Mouse (Mus musculus) CD4-positive, CD25-positive, alpha-beta regulatory T cell, adult 4 months (primary cell): ENCODE measurements around the gene En2. TPM values are rescaled to one million over a fixed set of nuclear protein-coding genes. Genes with fewer than 3 reads are reported as not detected.

Experiments used
- ATAC-seq: one replicate; pipeline ENCODE4 v1.8.0; 2017
- polyA plus RNA-seq, 2 experiments: library from polyadenylated mRNA; unstranded; fragments of 100-300 nt; shearing (Covaris generic); gene quantifications; one replicate each; pipeline ENCODE4 v1.2.1; 2017

The En2 gene
- polyA plus RNA-seq, 2 experiments from 2014 or later: not detected

DNA sequence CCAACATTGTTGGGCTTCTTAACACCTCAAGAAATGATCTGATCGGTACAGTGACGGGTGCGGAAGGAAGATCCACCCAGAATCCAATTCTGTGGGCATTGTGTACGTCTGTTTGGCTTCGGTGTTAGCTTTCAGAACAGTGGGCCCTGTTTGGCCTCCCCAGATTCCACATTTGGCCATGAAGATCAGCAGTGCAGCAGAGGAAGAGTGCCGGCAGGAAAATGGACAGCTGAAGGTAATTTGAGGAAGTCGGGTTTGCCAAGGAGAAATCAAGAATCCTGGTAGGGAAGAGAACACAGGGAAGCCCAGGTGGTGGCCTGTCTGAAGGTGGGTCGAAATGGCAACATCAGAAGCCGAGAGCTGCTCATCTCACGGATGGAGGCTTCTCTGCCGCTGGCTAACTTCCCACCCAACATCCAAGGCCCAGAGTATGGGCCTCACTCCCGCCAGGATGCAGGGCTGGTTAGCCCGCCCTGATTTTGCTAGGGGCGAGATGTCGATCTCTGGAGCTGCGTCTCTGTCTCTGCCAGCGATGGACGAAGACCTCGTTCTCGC lies 4.0 kb upstream of the En2 start:
- no peak for ATAC-seq

DNA sequence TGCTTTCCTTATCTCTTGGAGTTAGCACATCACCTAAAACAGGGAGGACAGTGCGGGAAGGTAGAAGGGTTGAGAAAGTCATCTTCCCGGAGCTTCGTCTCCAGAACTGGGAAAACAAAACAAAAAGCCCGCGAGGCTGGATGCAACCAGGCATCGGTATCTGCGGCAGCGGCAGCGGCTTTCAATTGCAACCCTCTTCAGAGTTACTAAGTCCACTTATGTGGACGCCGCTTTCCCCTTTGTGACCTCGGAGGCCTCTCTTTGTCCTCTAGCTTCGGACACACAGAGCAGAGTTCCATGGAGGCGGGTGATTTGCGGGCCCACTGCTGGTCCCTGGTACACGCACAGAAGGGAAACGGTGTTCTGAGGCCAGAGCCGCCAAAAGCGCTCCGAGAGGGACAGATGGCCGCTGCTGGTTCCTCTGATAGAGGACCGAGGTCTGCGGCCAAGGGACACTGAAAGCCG lies 3.5 kb upstream of the En2 start:
- no peak for ATAC-seq

DNA sequence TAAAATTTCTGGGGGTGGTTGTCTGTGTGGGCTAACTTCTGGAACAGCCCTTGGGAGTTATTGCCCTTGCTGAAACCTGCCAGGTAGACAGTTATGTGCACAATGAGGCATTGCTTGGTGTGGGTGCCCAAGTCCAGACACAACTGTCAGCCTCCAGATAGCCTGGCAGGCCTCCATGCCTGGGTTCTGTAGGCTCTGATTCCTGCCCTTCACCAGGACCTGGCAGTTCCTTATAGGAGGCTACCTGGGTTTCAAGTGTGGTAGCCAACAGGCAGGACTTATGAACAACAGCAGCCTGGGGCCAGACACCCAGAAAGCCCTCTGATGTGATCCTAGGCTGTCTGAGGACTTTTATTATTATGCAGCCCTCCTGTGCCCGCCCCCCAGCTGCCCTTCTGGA lies 1.6 kb upstream of the En2 start:
- no peak for ATAC-seq

DNA sequence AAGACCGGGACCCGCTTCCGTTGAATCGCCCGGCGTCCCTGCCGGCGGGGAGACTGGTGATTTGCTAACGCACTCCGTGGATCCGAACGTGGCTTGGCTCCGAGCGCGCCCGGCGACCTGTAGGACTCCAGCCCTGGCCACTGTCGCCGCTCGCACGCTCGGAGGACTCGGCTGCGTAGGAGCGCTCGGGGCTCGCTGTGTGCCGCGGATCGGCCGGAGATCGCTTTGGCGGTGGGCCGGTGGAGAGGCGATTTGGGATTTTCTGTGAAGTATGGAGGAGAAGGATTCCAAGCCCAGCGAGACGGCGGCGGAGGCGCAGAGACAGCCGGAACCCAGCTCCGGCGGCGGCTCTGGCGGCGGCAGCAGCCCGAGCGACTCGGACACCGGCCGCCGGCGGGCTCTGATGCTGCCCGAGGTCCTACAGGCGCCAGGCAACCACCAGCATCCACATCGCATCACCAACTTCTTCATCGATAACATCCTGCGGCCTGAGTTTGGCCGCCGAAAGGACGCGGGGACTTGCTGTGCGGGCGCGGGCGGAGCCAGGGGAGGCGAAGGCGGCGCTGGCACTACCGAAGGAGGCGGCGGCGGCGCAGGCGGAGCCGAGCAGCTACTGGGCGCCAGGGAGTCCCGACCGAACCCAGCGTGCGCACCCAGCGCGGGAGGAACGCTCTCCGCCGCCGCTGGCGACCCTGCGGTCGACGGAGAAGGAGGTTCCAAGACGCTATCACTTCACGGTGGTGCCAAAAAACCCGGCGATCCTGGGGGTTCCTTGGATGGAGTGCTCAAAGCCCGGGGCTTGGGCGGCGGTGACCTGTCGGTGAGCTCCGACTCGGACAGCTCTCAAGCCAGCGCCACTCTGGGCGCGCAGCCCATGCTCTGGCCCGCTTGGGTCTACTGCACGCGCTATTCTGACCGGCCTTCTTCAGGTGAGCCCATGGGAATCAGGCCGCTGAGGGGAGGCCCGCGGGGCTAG lies 1.1 kb downstream of the En2 start:
- no peak for ATAC-seq

DNA sequence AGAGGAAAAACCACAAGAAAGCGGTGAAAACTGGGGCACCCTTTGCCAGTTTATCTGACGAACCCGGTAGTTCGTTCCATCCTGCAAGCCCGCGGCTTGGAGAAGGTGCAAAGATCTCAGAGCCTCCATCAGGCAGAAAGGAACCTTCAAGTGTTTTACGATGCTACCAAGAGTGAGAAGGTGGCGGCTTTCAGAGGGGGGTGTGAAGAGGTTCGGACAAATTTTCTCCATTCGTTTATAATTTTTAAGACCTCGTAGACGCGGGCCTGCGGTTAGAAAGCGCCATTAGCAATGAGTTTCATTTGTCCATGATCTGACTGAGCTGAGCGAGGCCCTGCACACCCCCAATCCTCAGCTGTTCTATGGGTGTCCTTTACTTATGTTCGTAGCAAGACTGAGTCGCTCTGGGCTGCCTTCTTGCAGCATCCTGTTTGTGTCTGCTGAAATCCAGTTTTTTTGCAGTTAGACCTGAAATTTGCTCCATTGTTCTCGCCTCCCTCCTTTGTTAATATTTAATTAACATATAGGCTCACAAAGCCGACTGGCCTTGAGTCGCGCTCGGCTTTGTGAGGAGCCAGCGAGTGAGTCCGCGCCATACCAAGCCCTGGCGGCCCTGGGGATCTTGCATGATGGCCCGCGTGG lies 2.2 kb downstream of the En2 start:
- ATAC-seq: no peak

DNA sequence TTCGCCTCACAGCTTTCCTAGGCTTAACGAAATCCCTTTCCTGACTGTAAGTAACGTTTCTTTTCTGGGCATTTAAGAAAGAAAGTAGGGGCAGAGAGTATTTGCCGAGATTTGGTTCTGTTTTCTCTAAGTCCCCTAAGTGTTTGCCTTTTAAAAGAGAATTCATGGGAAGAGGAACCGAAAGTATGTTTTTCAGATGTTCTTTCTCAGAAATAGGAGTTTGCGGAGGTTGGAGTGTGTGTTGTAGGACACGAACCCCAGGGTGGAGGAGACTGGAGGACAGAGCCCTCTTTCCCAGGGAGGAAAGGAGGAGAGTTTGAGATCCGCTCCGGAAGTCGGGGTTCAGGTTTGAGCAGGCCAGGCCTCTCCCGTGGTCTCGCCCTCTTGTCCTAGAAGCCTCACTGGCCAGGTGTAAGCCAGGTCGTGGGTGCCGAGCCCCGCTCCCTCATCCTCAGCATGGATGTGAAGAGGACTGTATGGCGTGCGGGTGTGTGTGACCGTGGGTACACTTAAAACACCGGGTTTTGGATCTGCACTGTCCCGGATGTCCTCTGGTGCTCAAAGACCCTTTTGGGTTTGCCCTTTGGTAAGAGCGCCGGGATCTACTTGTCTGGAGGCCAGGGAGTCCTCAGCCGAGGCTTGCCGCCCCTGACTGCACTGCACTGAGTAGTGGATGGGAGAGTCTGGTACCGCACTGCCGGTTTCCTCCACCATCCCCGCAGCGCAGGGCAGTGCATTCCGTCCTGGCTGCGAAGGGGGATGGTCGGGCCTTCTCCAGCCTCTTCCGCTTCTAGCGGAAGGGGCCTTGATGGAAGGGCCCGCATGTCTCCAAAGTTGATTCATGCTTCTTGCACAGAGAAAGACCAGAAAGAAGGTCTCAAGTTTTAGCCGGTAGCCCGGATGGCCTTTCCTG lies 3.0 kb downstream of the En2 start:
- ATAC-seq: no peak

DNA sequence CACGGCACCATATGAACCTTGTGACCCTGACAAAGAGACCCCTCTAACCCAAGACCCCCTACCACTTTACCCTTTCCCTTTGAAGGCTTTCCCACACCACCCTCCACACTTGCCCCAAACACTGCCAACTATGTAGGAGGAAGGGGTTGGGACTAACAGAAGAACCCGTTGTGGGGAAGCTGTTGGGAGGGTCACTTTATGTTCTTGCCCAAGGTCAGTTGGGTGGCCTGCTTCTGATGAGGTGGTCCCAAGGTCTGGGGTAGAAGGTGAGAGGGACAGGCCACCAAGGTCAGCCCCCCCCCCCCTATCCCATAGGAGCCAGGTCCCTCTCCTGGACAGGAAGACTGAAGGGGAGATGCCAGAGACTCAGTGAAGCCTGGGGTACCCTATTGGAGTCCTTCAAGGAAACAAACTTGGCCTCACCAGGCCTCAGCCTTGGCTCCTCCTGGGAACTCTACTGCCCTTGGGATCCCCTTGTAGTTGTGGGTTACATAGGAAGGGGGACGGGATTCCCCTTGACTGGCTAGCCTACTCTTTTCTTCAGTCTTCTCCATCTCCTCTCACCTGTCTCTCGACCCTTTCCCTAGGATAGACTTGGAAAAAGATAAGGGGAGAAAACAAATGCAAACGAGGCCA lies 3.8 kb downstream of the En2 start:
- no peak for ATAC-seq

DNA sequence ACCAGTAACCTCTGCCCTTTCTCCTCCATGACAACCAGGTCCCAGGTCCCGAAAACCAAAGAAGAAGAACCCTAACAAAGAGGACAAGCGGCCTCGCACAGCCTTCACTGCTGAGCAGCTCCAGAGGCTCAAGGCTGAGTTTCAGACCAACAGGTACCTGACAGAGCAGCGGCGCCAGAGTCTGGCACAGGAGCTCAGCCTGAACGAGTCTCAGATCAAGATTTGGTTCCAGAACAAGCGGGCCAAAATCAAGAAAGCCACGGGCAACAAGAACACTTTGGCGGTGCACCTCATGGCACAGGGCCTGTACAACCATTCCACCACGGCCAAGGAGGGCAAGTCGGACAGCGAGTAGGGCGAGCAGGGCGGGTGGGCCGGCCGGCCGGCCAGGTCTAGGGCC lies 4.6 kb downstream of the En2 start:
- ATAC-seq: no peak

DNA sequence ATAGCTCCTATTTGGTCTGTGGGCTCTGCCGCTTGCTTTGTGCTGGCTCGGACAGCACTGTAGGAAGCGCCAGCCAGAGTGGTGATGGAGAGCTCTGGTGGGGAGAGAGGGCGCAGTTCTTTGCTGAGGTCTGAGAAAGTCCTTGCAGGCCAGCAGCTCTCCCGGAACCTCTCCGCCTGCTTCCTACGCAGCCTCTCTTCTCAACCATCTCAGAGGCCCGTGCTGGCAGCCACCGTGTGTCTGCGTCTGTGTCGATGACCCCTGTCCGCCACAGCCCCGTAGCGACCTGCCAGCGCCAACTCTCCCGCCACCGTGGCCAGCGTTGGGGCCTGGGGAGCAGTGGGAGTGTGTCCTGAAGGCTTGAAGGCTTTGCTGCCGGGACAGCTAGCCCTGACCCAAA lies 5.4 kb downstream of the En2 start:
- no peak for ATAC-seq

DNA sequence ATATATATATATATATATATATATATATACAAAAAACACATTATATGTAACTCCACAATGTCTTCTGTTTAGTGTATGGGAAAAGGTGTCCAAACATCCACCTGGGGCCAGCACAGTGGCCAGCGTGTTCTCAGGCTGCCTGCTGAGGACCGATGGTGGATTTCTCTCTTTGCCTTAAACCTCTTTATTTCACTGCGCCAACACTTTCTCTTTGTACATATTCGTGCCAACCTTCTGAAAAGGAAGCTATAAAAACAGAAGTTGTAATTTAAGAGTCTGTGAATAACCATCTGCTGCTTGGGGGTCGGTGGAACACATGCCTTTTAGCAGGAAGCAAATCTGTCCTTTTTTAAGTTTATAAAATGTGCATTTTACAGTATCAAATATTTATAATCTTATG lies 6.2 kb downstream of the En2 start:
- ATAC-seq: no peak

DNA sequence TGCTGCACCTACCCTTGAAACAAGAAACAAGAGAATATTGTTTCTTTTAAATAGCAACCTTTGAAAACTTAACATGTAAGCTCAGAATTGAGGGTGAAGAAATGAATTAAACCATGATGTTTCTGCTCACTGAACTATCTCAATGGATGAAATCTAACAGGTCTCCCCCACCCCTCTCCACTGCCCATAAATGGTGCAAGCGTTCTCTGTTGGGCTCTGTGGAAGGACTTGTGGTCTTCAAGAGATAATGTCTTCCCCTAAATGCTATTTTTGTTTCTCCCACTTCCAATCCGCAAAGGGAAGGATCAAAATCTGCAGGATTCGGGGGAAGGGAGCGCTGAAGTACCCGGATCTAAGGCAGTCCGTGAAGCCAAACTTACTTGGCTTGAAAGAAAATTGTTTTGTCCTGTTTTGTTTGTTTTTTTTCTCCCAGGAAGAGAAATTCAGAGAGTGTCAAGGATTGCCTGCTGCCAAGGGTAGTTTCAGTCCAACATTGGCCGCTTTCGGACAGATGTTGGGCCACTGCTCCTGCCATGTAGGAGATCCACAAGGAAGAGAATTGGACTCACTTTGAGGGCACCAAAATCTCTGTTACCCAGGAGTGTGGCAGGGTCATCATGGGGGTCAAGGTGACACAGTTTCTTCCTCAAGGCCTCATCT lies 6.9 kb downstream of the En2 start:
- no peak for ATAC-seq

DNA sequence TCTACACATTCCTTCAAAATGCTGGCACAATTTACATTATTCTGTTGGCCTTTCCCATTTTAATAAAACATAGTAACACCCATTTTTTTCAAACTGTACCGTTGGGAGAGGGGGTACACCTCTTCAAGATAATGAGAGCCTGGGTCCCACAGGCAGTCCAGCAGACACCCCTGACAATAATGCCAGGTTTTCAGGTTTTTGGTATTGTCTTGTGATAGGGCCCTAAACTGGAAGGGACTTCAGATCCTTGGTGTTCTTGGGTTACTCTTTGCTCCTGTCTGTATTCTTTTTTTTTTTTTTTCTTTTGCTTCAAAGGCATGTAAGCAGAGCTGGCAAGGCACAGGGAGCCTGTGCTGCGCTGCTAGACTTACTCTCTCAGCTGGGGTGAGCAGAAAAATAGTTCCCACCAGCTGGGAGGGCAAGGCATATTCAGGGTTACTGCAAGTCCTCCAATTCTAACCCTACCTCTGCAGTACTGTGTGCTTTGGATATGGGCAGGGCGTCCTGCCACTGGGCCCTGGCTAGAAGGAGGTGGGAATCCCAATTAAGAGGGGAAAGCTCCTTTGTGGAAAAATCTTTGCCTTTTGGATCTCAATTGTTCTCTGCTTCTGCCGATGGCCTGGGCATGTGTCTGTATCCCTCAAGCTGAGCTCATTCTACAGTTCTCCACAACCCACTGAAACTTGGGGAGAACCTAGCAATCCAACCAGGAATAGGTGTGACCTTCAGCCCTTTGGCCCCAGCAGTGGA lies 7.6 kb downstream of the En2 start:
- ATAC-seq: no peak

DNA sequence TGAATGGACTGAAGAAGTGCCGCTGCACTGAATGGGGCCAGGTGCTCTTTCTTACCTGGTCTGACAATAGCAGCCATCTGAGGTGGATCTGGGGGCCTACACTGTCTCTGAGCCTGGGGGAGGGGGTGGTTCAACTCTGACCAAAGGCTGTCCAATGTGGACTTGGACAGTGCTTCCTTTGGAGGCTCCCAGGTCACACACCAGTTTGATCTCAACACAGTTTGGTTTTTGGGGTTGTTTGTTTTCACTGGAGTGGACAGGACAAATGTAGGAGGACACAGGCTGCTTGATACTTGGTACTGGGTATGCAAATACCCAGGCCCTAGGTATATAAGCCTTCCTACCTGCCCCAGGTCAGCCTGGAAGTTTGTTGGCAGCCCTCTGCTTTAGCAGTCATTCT lies 8.2 kb downstream of the En2 start:
- no peak for ATAC-seq

DNA sequence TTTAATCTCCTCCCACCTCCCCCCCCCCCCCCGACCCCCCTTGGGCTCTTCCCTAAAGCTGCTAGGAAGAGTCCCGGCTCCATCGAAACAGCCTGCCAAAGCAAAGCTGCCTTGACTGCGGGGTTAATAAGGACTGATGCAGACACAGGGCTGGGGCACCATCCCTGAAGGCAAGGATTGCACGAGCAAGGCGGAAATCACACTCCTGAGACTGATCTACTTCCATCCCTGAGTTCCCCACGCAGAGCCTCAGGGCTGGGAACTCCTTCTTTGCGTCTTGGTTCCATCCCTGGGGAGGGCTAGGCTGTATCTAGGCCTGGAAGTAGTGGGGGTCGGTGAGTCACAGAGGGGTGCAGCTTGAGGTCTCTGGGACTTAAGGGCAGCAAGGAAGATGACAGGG lies 8.6 kb downstream of the En2 start:
- no peak for ATAC-seq

DNA sequence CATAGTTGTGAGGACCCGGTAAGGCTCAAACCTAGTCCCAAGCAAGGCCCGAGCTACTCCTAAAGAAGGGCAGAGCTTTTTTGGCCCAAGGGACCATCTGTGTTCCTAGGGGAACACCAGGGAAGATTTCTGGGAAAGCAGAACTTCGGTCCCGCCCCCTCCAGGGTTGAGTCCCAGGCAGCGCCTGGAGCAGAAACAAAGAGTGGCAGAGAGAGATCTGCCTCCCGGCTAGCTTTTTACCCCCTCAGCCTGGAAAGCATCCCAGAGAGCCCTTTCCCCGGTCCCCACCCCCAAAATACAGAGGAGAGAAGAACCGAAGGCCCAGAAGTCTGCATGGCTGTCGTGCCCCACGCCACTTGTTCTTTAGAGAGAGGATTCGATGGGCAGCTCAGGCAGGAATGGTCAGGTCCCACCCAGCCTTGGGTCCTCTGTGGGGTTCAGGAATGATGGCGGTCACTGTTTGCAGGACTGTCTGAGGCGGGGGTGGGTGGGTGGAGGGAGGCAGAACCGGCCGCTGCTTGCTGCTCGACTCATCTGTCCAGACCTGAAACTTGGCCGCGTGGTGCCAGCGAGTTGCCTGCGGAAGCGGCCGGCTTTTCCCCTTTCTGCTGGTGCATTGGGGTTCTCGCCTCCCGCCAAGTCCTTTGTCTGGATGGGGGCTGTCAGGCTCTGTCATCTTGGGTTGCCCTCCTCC lies 9.5 kb downstream of the En2 start:
- ATAC-seq: no peak

DNA sequence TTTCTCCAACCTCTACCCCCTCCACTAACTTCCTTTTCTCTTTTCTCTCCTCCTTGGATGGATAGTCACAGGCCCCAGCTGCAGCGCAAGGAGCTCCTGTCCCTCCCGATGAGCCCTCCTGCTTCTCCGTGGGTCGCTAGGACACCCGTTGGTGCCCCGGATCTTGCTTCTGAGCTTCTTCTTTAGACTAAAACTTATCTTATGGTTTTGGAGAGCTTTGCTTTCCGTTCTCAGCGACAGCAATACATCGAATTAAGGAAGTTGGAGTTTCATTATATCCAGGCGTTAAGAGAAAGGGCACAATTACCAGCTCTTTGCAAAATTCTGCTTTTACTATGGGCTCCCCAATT lies 10.1 kb downstream of the En2 start:
- no peak for ATAC-seq

DNA sequence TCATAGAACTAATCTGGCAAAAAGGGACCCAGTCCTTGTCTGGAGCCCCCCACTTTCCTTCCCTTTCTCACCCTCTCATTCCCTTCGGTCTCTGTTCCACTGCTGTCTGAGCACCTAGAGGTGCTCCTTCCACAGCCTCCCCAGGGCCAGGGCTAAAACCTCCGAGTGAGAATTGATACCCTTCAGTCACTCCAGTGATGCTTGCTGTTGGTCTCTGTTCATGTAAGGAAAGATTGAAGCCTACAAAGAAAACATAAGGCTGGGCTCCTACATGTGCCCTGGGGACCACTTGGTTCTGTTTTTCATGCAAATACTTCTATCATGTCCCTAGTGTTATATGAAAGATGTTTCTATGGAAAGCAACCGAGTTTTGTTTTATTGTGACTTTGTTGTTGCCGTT lies 10.5 kb downstream of the En2 start:
- ATAC-seq: no peak

DNA sequence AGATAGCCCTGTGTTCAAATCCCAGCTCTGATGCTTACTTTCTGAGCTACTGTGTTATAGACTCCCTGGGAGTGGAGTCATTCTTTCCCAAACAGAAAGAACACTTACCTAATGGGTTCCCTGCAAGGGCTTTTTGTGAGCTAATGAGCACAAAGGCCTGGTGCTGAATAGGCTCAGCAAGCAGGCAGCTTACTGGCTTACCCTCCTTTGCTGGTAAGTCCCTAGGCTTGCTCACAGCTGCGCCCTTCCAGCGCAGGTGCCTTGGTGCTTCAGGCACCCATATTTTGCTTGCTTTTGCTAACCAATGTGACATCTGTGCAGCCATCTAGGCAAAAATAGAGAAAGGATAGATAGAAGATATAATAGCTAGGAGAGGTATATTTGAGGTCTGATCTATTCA lies 11.1 kb downstream of the En2 start:
- no peak for ATAC-seq

DNA sequence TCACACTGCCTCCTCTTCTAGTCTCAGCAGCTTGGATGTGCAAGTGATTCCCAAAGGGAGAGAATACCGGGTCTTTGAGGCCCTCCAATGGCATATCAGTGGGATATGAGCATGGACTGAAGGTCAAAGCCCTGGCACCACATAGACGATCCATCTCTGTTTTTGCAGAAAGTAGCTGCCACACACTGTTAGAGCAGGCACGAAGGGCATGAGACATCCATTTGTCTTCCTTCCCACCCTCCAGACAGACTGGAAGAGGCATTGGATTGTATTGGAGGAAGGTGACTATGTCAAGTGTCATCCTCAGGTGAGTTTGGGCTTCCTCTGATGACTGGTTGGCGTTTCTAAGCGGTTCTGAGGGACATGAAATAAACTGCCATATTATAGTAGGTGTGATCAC lies 12.8 kb downstream of the En2 start:
- ATAC-seq: no peak

DNA sequence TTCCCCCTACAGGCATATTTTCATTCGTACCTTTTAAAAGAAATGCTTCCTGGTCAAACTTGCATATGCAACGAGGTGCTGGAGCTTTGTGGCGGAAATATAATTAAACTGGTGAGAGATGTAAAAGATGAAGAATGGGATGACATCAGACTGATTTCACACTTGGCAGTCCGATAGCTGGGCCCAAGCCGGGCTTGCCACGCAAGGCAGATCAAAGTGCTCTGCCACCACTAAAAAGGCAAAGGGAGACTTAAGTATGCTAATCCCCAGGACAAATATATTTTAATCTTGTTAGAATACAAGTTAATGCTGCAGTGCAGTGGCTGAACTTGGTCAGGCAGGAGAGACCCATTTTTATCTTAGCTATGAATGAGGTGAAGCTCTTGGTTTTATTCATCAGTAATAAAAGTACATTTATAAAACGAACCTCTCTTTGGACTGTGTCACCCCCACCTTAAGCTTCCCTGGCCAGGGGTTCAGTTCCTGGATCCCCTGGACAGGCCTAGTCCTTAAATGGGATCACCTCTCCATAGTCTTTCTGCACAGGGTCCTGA lies 13.8 kb downstream of the En2 start:
- ATAC-seq: no peak
